Mouse (Mus musculus): ENCODE measurements at regions not wholly inside any gene's neighbourhood (a gene's known extent, or its start where the extent isn't known, plus 50 kb on each side); places are given as distances from the start of the nearest gene placed in this dataset.
"Not testable (repeated sequence)": the region's sequence is repeated elsewhere in the genome, so short reads cannot be mapped to it uniquely, and the experiment has no call there.

- WGBS, result 88% methylated on average over 7 of the region's 7 CpGs
- H3K27me3 ChIP-seq (ENCODE audit: control insufficient read depth, insufficient read depth, low read length), result no peaks in the 10 kb centered on the region
- no peak for DNase-seq (ENCODE audit: low spot score)
- no peaks in the 10 kb centered on the region for H3K36me3 ChIP-seq (ENCODE audit: control insufficient read depth, insufficient read depth, low read length)
- H3K9ac ChIP-seq (ENCODE audit: low read length), result no peak overlapping the region
- no peak overlapping the region for H3K4me2 ChIP-seq (ENCODE audit: low read depth)
- H3K4me1 ChIP-seq (ENCODE audit: control insufficient read depth, insufficient read depth, low read length), result no peaks in the 10 kb centered on the region
- H3K4me3 ChIP-seq (ENCODE audit: low read depth, low read length), result no peak overlapping the region
- no peak for ATAC-seq (ENCODE audit: insufficient read depth, low FRiP score, low TSS enrichment)
- H3K27ac ChIP-seq (ENCODE audit: low read depth, low read length), result no peak overlapping the region
- 0 out of 2 replicates have a peak, but pooled peaks cover 2% of the 10 kb centered on the region for H3K9me3 ChIP-seq (ENCODE audit: control insufficient read depth, low read length)
These were observed 1645.9 kb upstream of the Cdh9 start for GRCm38 (mm10) chr15:15082577-15083128.

DNA sequence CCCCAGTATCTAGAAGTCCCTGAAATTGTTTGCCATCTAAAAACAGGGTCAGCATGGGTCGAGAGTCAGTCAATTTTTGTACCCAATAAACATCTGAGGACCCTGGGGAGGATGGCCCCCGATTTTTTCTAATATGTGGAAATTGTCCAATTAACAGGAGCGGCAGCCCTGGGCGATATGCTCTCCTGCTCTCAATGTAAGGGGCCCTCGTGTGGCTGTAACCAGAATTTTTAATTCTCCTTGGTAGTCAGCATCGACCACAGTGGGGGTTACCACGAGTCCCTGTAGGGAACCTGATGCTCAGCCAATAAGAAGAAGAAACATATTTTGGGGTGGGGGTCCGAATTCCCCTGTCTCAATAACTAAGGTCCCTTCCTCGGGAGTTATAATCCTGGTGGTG is 1639.9 kb upstream of the Cdh9 start:
- H3K4me1 ChIP-seq (ENCODE audit: control insufficient read depth, insufficient read depth, low read length); H3K4me2 ChIP-seq (ENCODE audit: low read depth); H3K27me3 ChIP-seq (ENCODE audit: control insufficient read depth, insufficient read depth, low read length); H3K36me3 ChIP-seq (ENCODE audit: control insufficient read depth, insufficient read depth, low read length); H3K9me3 ChIP-seq (ENCODE audit: control insufficient read depth, low read length); H3K27ac ChIP-seq (ENCODE audit: low read depth, low read length); H3K4me3 ChIP-seq (ENCODE audit: low read depth, low read length); DNase-seq (ENCODE audit: low spot score); ATAC-seq (ENCODE audit: insufficient read depth, low FRiP score, low TSS enrichment); H3K9ac ChIP-seq (ENCODE audit: low read length): not testable (repeated sequence)
- 87% methylated on average over 9 of the region's 9 CpGs for WGBS

DNA sequence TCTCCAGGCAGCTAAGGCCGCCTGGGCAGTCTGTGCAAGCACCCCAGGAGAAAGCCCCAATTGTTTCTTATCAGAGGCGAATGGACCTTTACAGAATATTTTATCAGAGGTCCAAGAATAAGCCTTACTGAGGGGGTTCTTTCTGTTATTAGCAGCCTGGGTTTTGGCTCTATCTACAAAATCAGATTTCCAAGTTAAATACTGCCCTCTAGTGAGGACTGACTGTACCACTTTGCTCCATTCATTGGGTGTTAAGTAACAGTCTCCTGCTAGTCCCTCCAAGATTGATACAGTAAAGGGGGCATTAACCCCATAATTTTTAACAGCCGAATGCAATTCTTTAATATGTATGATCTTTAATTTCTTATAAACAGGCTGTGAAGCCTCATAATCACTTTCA is 1638.8 kb upstream of the Cdh9 start:
- H3K4me3 ChIP-seq (ENCODE audit: low read depth, low read length); H3K4me2 ChIP-seq (ENCODE audit: low read depth); H3K4me1 ChIP-seq (ENCODE audit: control insufficient read depth, insufficient read depth, low read length); H3K36me3 ChIP-seq (ENCODE audit: control insufficient read depth, insufficient read depth, low read length); H3K9me3 ChIP-seq (ENCODE audit: control insufficient read depth, low read length); H3K9ac ChIP-seq (ENCODE audit: low read length); DNase-seq (ENCODE audit: low spot score); ATAC-seq (ENCODE audit: insufficient read depth, low FRiP score, low TSS enrichment); H3K27me3 ChIP-seq (ENCODE audit: control insufficient read depth, insufficient read depth, low read length); H3K27ac ChIP-seq (ENCODE audit: low read depth, low read length): not testable (repeated sequence)
- WGBS, result 87% methylated on average over 3 of the region's 3 CpGs

DNA sequence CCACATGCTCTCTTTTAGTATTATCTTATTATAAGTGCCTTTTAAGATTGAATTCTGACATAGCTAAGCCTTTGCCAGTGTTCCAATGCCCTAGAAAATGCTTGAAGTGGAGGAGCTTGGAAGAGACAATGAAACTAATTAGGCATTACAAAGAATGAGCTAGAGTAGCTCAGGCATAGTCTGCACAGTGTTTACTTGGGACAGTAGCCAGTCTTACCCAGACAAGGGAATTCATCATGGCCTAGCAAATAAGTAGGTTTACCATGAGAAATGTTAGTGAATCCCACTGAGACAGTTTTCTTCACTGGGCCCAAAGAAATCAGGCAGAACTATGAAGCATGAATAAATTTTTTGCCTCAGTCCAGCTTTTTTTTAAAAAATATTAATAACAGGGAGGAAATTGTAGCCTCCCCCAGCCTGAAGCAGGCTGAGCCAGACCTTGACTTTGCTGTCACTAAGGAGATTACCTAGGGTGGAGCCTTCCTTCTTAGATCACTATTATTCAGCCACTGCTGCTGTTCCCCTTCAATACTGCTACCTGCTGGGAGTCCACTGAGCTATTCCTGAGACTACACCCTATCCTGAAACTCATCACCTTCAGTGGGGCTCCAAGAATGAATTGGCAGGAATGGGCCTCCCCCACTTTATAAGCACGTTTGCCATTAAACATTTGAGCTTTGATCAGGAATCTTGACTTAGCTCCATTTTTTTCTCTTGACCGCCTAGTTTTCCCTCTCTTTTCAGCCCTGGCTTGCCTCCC is 1636.8 kb upstream of the Cdh9 start:
- DNase-seq (ENCODE audit: low spot score) (no peak), ATAC-seq (ENCODE audit: insufficient read depth, low FRiP score, low TSS enrichment) (no peak)
- H3K4me1 ChIP-seq (ENCODE audit: control insufficient read depth, insufficient read depth, low read length), result no peaks in the 10 kb centered on the region
- no peaks in the 10 kb centered on the region for H3K27me3 ChIP-seq (ENCODE audit: control insufficient read depth, insufficient read depth, low read length)
- no peaks in the 10 kb centered on the region for H3K36me3 ChIP-seq (ENCODE audit: control insufficient read depth, insufficient read depth, low read length)
- no peak overlapping the region for H3K4me3 ChIP-seq (ENCODE audit: low read depth, low read length)
- H3K4me2 ChIP-seq (ENCODE audit: low read depth), result no peak overlapping the region
- WGBS, result 75% methylated on average over 2 of the region's 2 CpGs
- no peaks in the 10 kb centered on the region for H3K9me3 ChIP-seq (ENCODE audit: control insufficient read depth, low read length)
- no peak overlapping the region for H3K9ac ChIP-seq (ENCODE audit: low read length)
- H3K27ac ChIP-seq (ENCODE audit: low read depth, low read length), result no peak overlapping the region

GRCm38 (mm10) chr15:15097391-15097790 is 1631.2 kb upstream of the Cdh9 start:
- Histone ChIP-seq H3K27ac (ENCODE audit: low read depth, low read length) (no peak overlapping the region), H3K27me3 (ENCODE audit: control insufficient read depth, insufficient read depth, low read length) (no peaks in the 10 kb centered on the region), H3K4me3 (ENCODE audit: low read depth, low read length) (no peak overlapping the region), H3K4me2 (ENCODE audit: low read depth) (no peak overlapping the region), H3K36me3 (ENCODE audit: control insufficient read depth, insufficient read depth, low read length) (no peaks in the 10 kb centered on the region), H3K4me1 (ENCODE audit: control insufficient read depth, insufficient read depth, low read length) (no peaks in the 10 kb centered on the region), H3K9me3 (ENCODE audit: control insufficient read depth, low read length) (no peaks in the 10 kb centered on the region), H3K9ac (ENCODE audit: low read length) (no peak overlapping the region)
- WGBS, result 82% methylated on average over 1 of the region's 1 CpGs
- ATAC-seq (ENCODE audit: insufficient read depth, low FRiP score, low TSS enrichment) (no peak), DNase-seq (ENCODE audit: low spot score) (no peak)

DNA sequence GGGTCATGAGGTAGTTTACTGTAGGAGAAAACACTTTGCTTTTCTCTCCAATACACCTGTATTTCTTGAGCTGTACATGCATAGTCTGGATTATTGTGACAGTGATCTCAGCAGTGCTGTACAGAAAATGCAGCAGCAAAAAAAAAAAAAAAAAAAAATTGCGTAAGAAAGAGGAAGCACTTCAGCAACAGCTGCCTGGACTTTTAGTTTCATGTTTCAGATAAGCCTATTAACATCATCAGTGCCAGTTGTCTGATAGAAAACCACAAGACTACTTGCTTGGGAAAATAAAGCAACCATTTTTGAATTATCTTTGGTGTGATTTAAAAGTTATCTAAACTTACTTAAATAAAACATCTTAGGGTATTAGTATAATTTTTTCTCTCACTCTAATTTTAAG is 1626.4 kb upstream of the Cdh9 start:
- no peak overlapping the region for H3K4me3 ChIP-seq (ENCODE audit: low read depth, low read length)
- DNase-seq (ENCODE audit: low spot score) (no peak), ATAC-seq (ENCODE audit: insufficient read depth, low FRiP score, low TSS enrichment) (no peak)
- no peaks in the 10 kb centered on the region for H3K36me3 ChIP-seq (ENCODE audit: control insufficient read depth, insufficient read depth, low read length)
- H3K9me3 ChIP-seq (ENCODE audit: control insufficient read depth, low read length), result no peaks in the 10 kb centered on the region
- H3K9ac ChIP-seq (ENCODE audit: low read length), result no peak overlapping the region
- H3K27me3 ChIP-seq (ENCODE audit: control insufficient read depth, insufficient read depth, low read length), result no peaks in the 10 kb centered on the region
- H3K4me2 ChIP-seq (ENCODE audit: low read depth), result no peak overlapping the region
- whole genome bisulfite sequencing, result 75% methylated on average over 1 of the region's 1 CpGs
- H3K4me1 ChIP-seq (ENCODE audit: control insufficient read depth, insufficient read depth, low read length), result no peaks in the 10 kb centered on the region
- H3K27ac ChIP-seq (ENCODE audit: low read depth, low read length), result no peak overlapping the region

GRCm38 (mm10) chr15:15120109-15120508 is 1608.4 kb upstream of the Cdh9 start:
- 87% methylated on average over 1 of the region's 1 CpGs for whole genome bisulfite sequencing
- Histone ChIP-seq H3K27ac (ENCODE audit: low read depth, low read length) (no peak overlapping the region), H3K4me2 (ENCODE audit: low read depth) (no peak overlapping the region), H3K36me3 (ENCODE audit: control insufficient read depth, insufficient read depth, low read length) (no peaks in the 10 kb centered on the region), H3K27me3 (ENCODE audit: control insufficient read depth, insufficient read depth, low read length) (no peaks in the 10 kb centered on the region), H3K4me3 (ENCODE audit: low read depth, low read length) (no peak overlapping the region), H3K9me3 (ENCODE audit: control insufficient read depth, low read length) (no peaks in the 10 kb centered on the region), H3K9ac (ENCODE audit: low read length) (no peak overlapping the region), H3K4me1 (ENCODE audit: control insufficient read depth, insufficient read depth, low read length) (no peaks in the 10 kb centered on the region)
- DNase-seq (ENCODE audit: low spot score), result no peak
- ATAC-seq (ENCODE audit: insufficient read depth, low FRiP score, low TSS enrichment), result no peak

- Histone ChIP-seq H3K4me2 (ENCODE audit: low read depth) (no peak overlapping the region), H3K27me3 (ENCODE audit: control insufficient read depth, insufficient read depth, low read length) (no peaks in the 10 kb centered on the region), H3K4me1 (ENCODE audit: control insufficient read depth, insufficient read depth, low read length) (no peaks in the 10 kb centered on the region), H3K27ac (ENCODE audit: low read depth, low read length) (no peak overlapping the region), H3K4me3 (ENCODE audit: low read depth, low read length) (no peak overlapping the region), H3K9me3 (ENCODE audit: control insufficient read depth, low read length) (no peaks in the 10 kb centered on the region), H3K9ac (ENCODE audit: low read length) (no peak overlapping the region), H3K36me3 (ENCODE audit: control insufficient read depth, insufficient read depth, low read length) (no peaks in the 10 kb centered on the region)
- DNase-seq (ENCODE audit: low spot score) (no peak), ATAC-seq (ENCODE audit: insufficient read depth, low FRiP score, low TSS enrichment) (no peak)
- WGBS, result 87% methylated on average over 2 of the region's 2 CpGs
These were observed 1579.8 kb upstream of the Cdh9 start for GRCm38 (mm10) chr15:15148791-15149190.

DNA sequence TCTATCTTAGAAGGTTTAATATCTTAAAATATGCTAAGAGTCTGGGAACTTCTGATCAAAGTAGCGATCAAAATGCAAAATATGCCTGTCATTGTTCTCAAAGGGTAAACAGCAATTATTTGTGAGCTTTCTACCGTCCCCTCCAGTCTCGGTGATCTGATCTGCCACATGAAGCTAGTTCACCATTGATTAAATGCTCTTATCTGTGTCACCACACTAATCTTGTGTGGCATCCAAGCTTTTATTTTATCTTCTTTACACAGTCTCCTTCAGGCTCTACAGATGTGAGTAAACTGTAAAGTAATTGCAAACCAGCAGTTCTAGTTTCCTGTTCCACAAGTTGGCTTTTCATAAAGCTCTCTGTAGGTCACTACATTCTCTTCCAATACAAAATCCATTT is 1573.1 kb upstream of the Cdh9 start:
- Histone ChIP-seq H3K9ac (ENCODE audit: low read length) (no peak overlapping the region), H3K9me3 (ENCODE audit: control insufficient read depth, low read length) (no peaks in the 10 kb centered on the region), H3K36me3 (ENCODE audit: control insufficient read depth, insufficient read depth, low read length) (no peaks in the 10 kb centered on the region), H3K4me2 (ENCODE audit: low read depth) (no peak overlapping the region), H3K27me3 (ENCODE audit: control insufficient read depth, insufficient read depth, low read length) (no peaks in the 10 kb centered on the region), H3K4me1 (ENCODE audit: control insufficient read depth, insufficient read depth, low read length) (no peaks in the 10 kb centered on the region), H3K4me3 (ENCODE audit: low read depth, low read length) (no peak overlapping the region), H3K27ac (ENCODE audit: low read depth, low read length) (no peak overlapping the region)
- ATAC-seq (ENCODE audit: insufficient read depth, low FRiP score, low TSS enrichment) (no peak), DNase-seq (ENCODE audit: low spot score) (no peak)
- 88% methylated on average over 3 of the region's 3 CpGs for WGBS
